Mouse (Mus musculus): ENCODE data around the gene Slc22a7. TPM values are rescaled to one million over a fixed set of nuclear protein-coding genes. Genes with fewer than 3 reads are reported as not detected.

The Slc22a7 gene
- polyA plus RNA-seq, 1 experiment from 2014 or later: not detected

GRCm38 (mm10) chr17:46462226-46462625, 24.0 kb upstream of the Slc22a7 start:
- no peak overlapping the region for H3K27ac ChIP-seq
- no peak overlapping the region for H3K9ac ChIP-seq
- no peak overlapping the region for H3K4me2 ChIP-seq (replicated peaks)
- H3K36me3 ChIP-seq (replicated peaks; ENCODE audit: control insufficient read depth, insufficient read depth): peaks cover 71% of the 10 kb centered on the region
- no peak overlapping the region for H3K4me3 ChIP-seq (replicated peaks; ENCODE audit: low read length)
- no peak for ATAC-seq (ENCODE audit: low FRiP score)
- H3K9me3 ChIP-seq (ENCODE audit: control insufficient read depth, low read length): no peaks in the 10 kb centered on the region
- DNase-seq (ENCODE audit: low spot score): no peak
- no peaks in the 10 kb centered on the region for H3K4me1 ChIP-seq (replicated peaks; ENCODE audit: control insufficient read depth, insufficient read depth, low read length)
- WGBS: 83% methylated on average over 5 of the region's 5 CpGs
- peaks cover 7% of the 10 kb centered on the region for H3K27me3 ChIP-seq (ENCODE audit: control insufficient read depth, insufficient read depth, low read length)

- 22% methylated on average over 8 of the region's 8 CpGs for WGBS
- H3K36me3 ChIP-seq (replicated peaks; ENCODE audit: control insufficient read depth, insufficient read depth): peaks cover 62% of the 10 kb centered on the region
Measured at GRCm38 (mm10) chr17:46461347-46461746, 23.1 kb upstream of the Slc22a7 start.

GRCm38 (mm10) chr17:46460673-46461072, 22.4 kb upstream of the Slc22a7 start:
- Histone ChIP-seq H3K4me3 (replicated peaks; ENCODE audit: low read length) (peak overlapping the region; percentile 8; the same call in 1 of the 2 replicates), H3K27ac (no peak overlapping the region), H3K36me3 (replicated peaks; ENCODE audit: control insufficient read depth, insufficient read depth) (peaks cover 58% of the 10 kb centered on the region), H3K4me1 (replicated peaks; ENCODE audit: control insufficient read depth, insufficient read depth, low read length) (peaks cover 3% of the 10 kb centered on the region), H3K27me3 (ENCODE audit: control insufficient read depth, insufficient read depth, low read length) (peaks cover 10% of the 10 kb centered on the region), H3K9ac (0 out of 2 replicates have a peak overlapping the region, but pooled peaks have one; percentile 3), H3K4me2 (replicated peaks) (peak overlapping the region; percentile 33), H3K9me3 (ENCODE audit: control insufficient read depth, low read length) (no peaks in the 10 kb centered on the region)
- ATAC-seq (ENCODE audit: low FRiP score) (no peak), DNase-seq (ENCODE audit: low spot score) (no peak)
- 5% methylated on average over 32 of the region's 32 CpGs for WGBS

More at GRCm38 (mm10) chr17:46461347-46461746, 23.1 kb upstream of the Slc22a7 start:
- no peak overlapping the region for H3K27ac ChIP-seq
- peaks cover 8% of the 10 kb centered on the region for H3K27me3 ChIP-seq (ENCODE audit: control insufficient read depth, insufficient read depth, low read length)
- no peaks in the 10 kb centered on the region for H3K9me3 ChIP-seq (ENCODE audit: control insufficient read depth, low read length)
- DNase-seq (ENCODE audit: low spot score) (no peak), ATAC-seq (ENCODE audit: low FRiP score) (no peak)
- H3K4me1 ChIP-seq (replicated peaks; ENCODE audit: control insufficient read depth, insufficient read depth, low read length): no peaks in the 10 kb centered on the region
- 0 out of 2 replicates have a peak overlapping the region, but pooled peaks have one; percentile 3 for H3K9ac ChIP-seq
- peak overlapping the region; percentile 33; the same call in 1 of the 2 replicates for H3K4me2 ChIP-seq (replicated peaks)
- 0 out of 2 replicates have a peak overlapping the region, but pooled peaks have one; percentile 8 for H3K4me3 ChIP-seq (replicated peaks; ENCODE audit: low read length)

- no peak overlapping the region for H3K9ac ChIP-seq
- H3K27me3 ChIP-seq (ENCODE audit: control insufficient read depth, insufficient read depth, low read length): peaks cover 10% of the 10 kb centered on the region
- H3K9me3 ChIP-seq (ENCODE audit: control insufficient read depth, low read length): no peaks in the 10 kb centered on the region
- H3K4me3 ChIP-seq (replicated peaks; ENCODE audit: low read length): no peak overlapping the region
- H3K4me1 ChIP-seq (replicated peaks; ENCODE audit: control insufficient read depth, insufficient read depth, low read length): peaks cover 25% of the 10 kb centered on the region
- no peak overlapping the region for H3K4me2 ChIP-seq (replicated peaks)
- peaks cover 45% of the 10 kb centered on the region for H3K36me3 ChIP-seq (replicated peaks; ENCODE audit: control insufficient read depth, insufficient read depth)
- ATAC-seq (ENCODE audit: low FRiP score): no peak
- no peak for DNase-seq (ENCODE audit: low spot score)
- WGBS: 34% methylated on average over 3 of the region's 3 CpGs
- H3K27ac ChIP-seq: no peak overlapping the region
Measured at GRCm38 (mm10) chr17:46458439-46458838, 20.2 kb upstream of the Slc22a7 start.

- H3K36me3 ChIP-seq (replicated peaks; ENCODE audit: control insufficient read depth, insufficient read depth): peaks cover 38% of the 10 kb centered on the region
Measured at GRCm38 (mm10) chr17:46457791-46458190, 19.5 kb upstream of the Slc22a7 start.

GRCm38 (mm10) chr17:46455110-46455691, 16.9 kb upstream of the Slc22a7 start:
- H3K4me2 ChIP-seq (replicated peaks): peak overlapping the region; percentile 60
- peaks cover 21% of the 10 kb centered on the region for H3K36me3 ChIP-seq (replicated peaks; ENCODE audit: control insufficient read depth, insufficient read depth)
- H3K4me1 ChIP-seq (replicated peaks; ENCODE audit: control insufficient read depth, insufficient read depth, low read length): peaks cover 26% of the 10 kb centered on the region
- H3K4me3 ChIP-seq (replicated peaks; ENCODE audit: low read length): peak overlapping the region; percentile 24
- H3K27me3 ChIP-seq (ENCODE audit: control insufficient read depth, insufficient read depth, low read length): 0 out of 2 replicates have a peak, but pooled peaks cover 3% of the 10 kb centered on the region
- no peak overlapping the region for H3K27ac ChIP-seq
- 1% methylated on average over 33 of the region's 33 CpGs for WGBS
- H3K9me3 ChIP-seq (ENCODE audit: control insufficient read depth, low read length): no peaks in the 10 kb centered on the region
- no peak for DNase-seq (ENCODE audit: low spot score)
- peak; percentile 12; the same call in 1 of the 2 replicates for ATAC-seq (ENCODE audit: low FRiP score)
- H3K9ac ChIP-seq: peak overlapping the region; percentile 44

More at GRCm38 (mm10) chr17:46457791-46458190, 19.5 kb upstream of the Slc22a7 start:
- H3K4me3 ChIP-seq (replicated peaks; ENCODE audit: low read length): no peak overlapping the region
- no peak overlapping the region for H3K9ac ChIP-seq
- H3K27ac ChIP-seq: no peak overlapping the region
- no peak overlapping the region for H3K4me2 ChIP-seq (replicated peaks)
- peaks cover 10% of the 10 kb centered on the region for H3K27me3 ChIP-seq (ENCODE audit: control insufficient read depth, insufficient read depth, low read length)
- peaks cover 26% of the 10 kb centered on the region for H3K4me1 ChIP-seq (replicated peaks; ENCODE audit: control insufficient read depth, insufficient read depth, low read length)
- WGBS: 15% methylated on average over 10 of the region's 10 CpGs
- DNase-seq (ENCODE audit: low spot score) (no peak), ATAC-seq (ENCODE audit: low FRiP score) (no peak)
- no peaks in the 10 kb centered on the region for H3K9me3 ChIP-seq (ENCODE audit: control insufficient read depth, low read length)

GRCm38 (mm10) chr17:46454539-46454938, 16.3 kb upstream of the Slc22a7 start:
- under 1% methylated on average over 9 of the region's 9 CpGs for whole genome bisulfite sequencing
- peak overlapping the region; percentile 24 for H3K4me3 ChIP-seq (replicated peaks; ENCODE audit: low read length)
- DNase-seq (ENCODE audit: low spot score) (peak; percentile 36), ATAC-seq (ENCODE audit: low FRiP score) (no peak)
- peaks cover 15% of the 10 kb centered on the region for H3K36me3 ChIP-seq (replicated peaks; ENCODE audit: control insufficient read depth, insufficient read depth)
- peak overlapping the region; percentile 44 for H3K9ac ChIP-seq
- no peaks in the 10 kb centered on the region for H3K9me3 ChIP-seq (ENCODE audit: control insufficient read depth, low read length)
- H3K4me1 ChIP-seq (replicated peaks; ENCODE audit: control insufficient read depth, insufficient read depth, low read length): peaks cover 26% of the 10 kb centered on the region
- peak overlapping the region; percentile 60 for H3K4me2 ChIP-seq (replicated peaks)
- no peak overlapping the region; the same call in 1 of the 2 replicates for H3K27ac ChIP-seq
- H3K27me3 ChIP-seq (ENCODE audit: control insufficient read depth, insufficient read depth, low read length): 0 out of 2 replicates have a peak, but pooled peaks cover 3% of the 10 kb centered on the region

GRCm38 (mm10) chr17:46453970-46454411, 15.7 kb upstream of the Slc22a7 start:
- Histone ChIP-seq H3K9me3 (ENCODE audit: control insufficient read depth, low read length) (no peaks in the 10 kb centered on the region), H3K4me1 (replicated peaks; ENCODE audit: control insufficient read depth, insufficient read depth, low read length) (peaks cover 26% of the 10 kb centered on the region), H3K9ac (peak overlapping the region; percentile 42), H3K27me3 (ENCODE audit: control insufficient read depth, insufficient read depth, low read length) (0 out of 2 replicates have a peak, but pooled peaks cover 3% of the 10 kb centered on the region), H3K36me3 (replicated peaks; ENCODE audit: control insufficient read depth, insufficient read depth) (peaks cover 11% of the 10 kb centered on the region; the same call in 1 of the 2 replicates), H3K27ac (no peak overlapping the region; the same call in 1 of the 2 replicates), H3K4me3 (replicated peaks; ENCODE audit: low read length) (peak overlapping the region; percentile 24), H3K4me2 (replicated peaks) (peak overlapping the region; percentile 60)
- DNase-seq (ENCODE audit: low spot score) (peak; percentile 27), ATAC-seq (ENCODE audit: low FRiP score) (peak; percentile 16; the same call in 1 of the 2 replicates)
- WGBS: under 1% methylated on average over 26 of the region's 26 CpGs

- DNase-seq (ENCODE audit: low spot score) (no peak), ATAC-seq (ENCODE audit: low FRiP score) (no peak)
- Histone ChIP-seq H3K27ac (no peak overlapping the region), H3K27me3 (ENCODE audit: control insufficient read depth, insufficient read depth, low read length) (0 out of 2 replicates have a peak, but pooled peaks cover 3% of the 10 kb centered on the region), H3K4me1 (replicated peaks; ENCODE audit: control insufficient read depth, insufficient read depth, low read length) (peaks cover 26% of the 10 kb centered on the region), H3K9ac (no peak overlapping the region), H3K4me3 (replicated peaks; ENCODE audit: low read length) (no peak overlapping the region), H3K4me2 (replicated peaks) (peak overlapping the region; percentile 60; the same call in 1 of the 2 replicates), H3K9me3 (ENCODE audit: control insufficient read depth, low read length) (no peaks in the 10 kb centered on the region), H3K36me3 (replicated peaks; ENCODE audit: control insufficient read depth, insufficient read depth) (peaks cover 6% of the 10 kb centered on the region; the same call in 1 of the 2 replicates)
- 7% methylated on average over 13 of the region's 13 CpGs for WGBS
Measured at GRCm38 (mm10) chr17:46453302-46453948, 15.2 kb upstream of the Slc22a7 start.
